Mouse (Mus musculus) MEL (cell line): ENCODE results near the gene Lbx2. TPM values are rescaled to one million over a fixed set of nuclear protein-coding genes. Genes with fewer than 3 reads are reported as not detected.

ENCODE experiments used
- DNase-seq: peaks from one replicate; pipeline ENCODE4 v3.0.0; 2011; ENCODE audit warnings: low read depth, low spot score
- H3K27ac ChIP-seq: 2 replicates; pipeline ENCODE4 v1.5.1; 2012; ENCODE audit warnings: low read depth, mild to moderate bottlenecking, control low read depth, low read length, moderate library complexity; ENCODE audit not compliant: control insufficient read depth
- H3K27me3 ChIP-seq, 2 experiments: fragments of 150-350 bp in 1 of 2; sonication (generic) in 1 of 2; 2 replicates each; pipeline ENCODE4 v1.6.1; 2012; ENCODE audit warnings: low read length in 2 of 2, mild to moderate bottlenecking in 2 of 2, improper control_type of control experiment in 1 of 2, moderate library complexity in 1 of 2; ENCODE audit not compliant: insufficient read depth in 2 of 2, control insufficient read depth in 1 of 2
- H3K36me3 ChIP-seq, 2 experiments: 2 replicates each; pipeline ENCODE4 v1.6.1; 2012 to 2014; ENCODE audit warnings: low read length in 2 of 2, improper control_type of control experiment in 1 of 2, inconsistent platforms in 1 of 2, mild to moderate bottlenecking in 1 of 2; ENCODE audit not compliant: insufficient read depth in 2 of 2, control insufficient read depth in 1 of 2
- H3K4me1 ChIP-seq, 2 experiments: fragments of 150-350 bp in 1 of 2; sonication (generic) in 1 of 2; 2 replicates each; pipeline ENCODE4 v1.6.1; 2012; ENCODE audit warnings: low read length in 2 of 2, improper control_type of control experiment in 1 of 2, mild to moderate bottlenecking in 1 of 2; ENCODE audit not compliant: insufficient read depth in 2 of 2, control insufficient read depth in 1 of 2
- H3K4me3 ChIP-seq, 2 experiments: fragments of 150-350 bp in 1 of 2; sonication (generic) in 1 of 2; 2 replicates each; pipeline ENCODE4 v1.5.1; 2012; ENCODE audit warnings: low read depth in 2 of 2, low read length in 2 of 2, mild to moderate bottlenecking in 2 of 2, moderate library complexity in 2 of 2, control low read depth in 1 of 2, improper control_type of control experiment in 1 of 2; ENCODE audit not compliant: control insufficient read depth in 1 of 2, insufficient read depth in 1 of 2
- H3K79me2 ChIP-seq: 2 replicates; pipeline ENCODE4 v1.6.1; 2012; ENCODE audit warnings: mild to moderate bottlenecking, low read length, moderate library complexity; ENCODE audit not compliant: control insufficient read depth, poor library complexity, insufficient read depth
- H3K9ac ChIP-seq: 2 replicates; pipeline ENCODE4 v1.6.1; 2012; ENCODE audit warnings: low read depth, mild to moderate bottlenecking, control low read depth, low read length, moderate library complexity; ENCODE audit not compliant: control insufficient read depth, poor library complexity, severe bottlenecking
- H3K9me3 ChIP-seq: fragments of 150-350 bp; sonication (generic); replicated peaks from 2 replicates; pipeline ENCODE4 v1.6.1; 2012; ENCODE audit warnings: mild to moderate bottlenecking, low read length, improper control_type of control experiment, moderate library complexity; ENCODE audit not compliant: insufficient read depth
- BHLHE40 ChIP-seq: IDR thresholded peaks from 2 replicates; pipeline ENCODE4 v1.6.1; 2012; ENCODE audit warnings: low read depth, mild to moderate bottlenecking, inconsistent platforms, low read length, improper control_type of control experiment, borderline replicate concordance
- CHD1 ChIP-seq: IDR thresholded peaks from 2 replicates; pipeline ENCODE4 v1.6.1; 2012; ENCODE audit warnings: low read depth, mild to moderate bottlenecking, inconsistent platforms, low read length, improper control_type of control experiment
- E2F4 ChIP-seq: IDR thresholded peaks from 2 replicates; pipeline ENCODE4 v1.6.1; 2011; ENCODE audit warnings: low read depth, low read length, improper control_type of control experiment, borderline replicate concordance
- GABPA ChIP-seq: IDR thresholded peaks from 2 replicates; pipeline ENCODE4 v1.6.1; 2012; ENCODE audit warnings: low read depth, mild to moderate bottlenecking, inconsistent platforms, low read length, improper control_type of control experiment, moderate library complexity
- GATA1 ChIP-seq: IDR thresholded peaks from 2 replicates; pipeline ENCODE4 v1.6.1; 2011; ENCODE audit warnings: low read depth, low read length, improper control_type of control experiment
- KAT2A ChIP-seq: conservative IDR thresholded peaks from 2 replicates; pipeline ENCODE4 v1.6.1; 2012; ENCODE audit warnings: low read depth, low read length, improper control_type of control experiment, inconsistent platforms
- MAFK ChIP-seq: IDR thresholded peaks from 2 replicates; pipeline ENCODE4 v1.6.1; 2011; ENCODE audit warnings: low read depth, mild to moderate bottlenecking, low read length, improper control_type of control experiment, borderline replicate concordance
- MAZ ChIP-seq: IDR thresholded peaks from 2 replicates; pipeline ENCODE4 v1.6.1; 2012; ENCODE audit warnings: low read depth, mild to moderate bottlenecking, inconsistent platforms, low read length, improper control_type of control experiment
- MEF2A ChIP-seq: IDR thresholded peaks from 2 replicates; pipeline ENCODE4 v1.6.1; 2014; ENCODE audit warnings: low read depth, mild to moderate bottlenecking, inconsistent platforms, low read length, improper control_type of control experiment; ENCODE audit not compliant: poor library complexity, insufficient replicate concordance, severe bottlenecking; ENCODE audit errors: extremely low read depth
- MXI1 ChIP-seq: IDR thresholded peaks from 2 replicates; pipeline ENCODE4 v1.6.1; 2011; ENCODE audit warnings: mild to moderate bottlenecking, low read depth, low read length, improper control_type of control experiment
- MYB ChIP-seq: IDR thresholded peaks from 2 replicates; pipeline ENCODE4 v1.6.1; 2011; ENCODE audit warnings: mild to moderate bottlenecking, low read depth, low read length, improper control_type of control experiment
- MYC ChIP-seq: IDR thresholded peaks from 2 replicates; pipeline ENCODE4 v1.6.1; 2011; ENCODE audit warnings: low read depth, mild to moderate bottlenecking, low read length, improper control_type of control experiment, moderate library complexity
- NRF1 ChIP-seq: IDR thresholded peaks from 2 replicates; pipeline ENCODE4 v1.6.1; 2014; ENCODE audit warnings: low read depth, mild to moderate bottlenecking, inconsistent platforms, low read length, improper control_type of control experiment, moderate library complexity; ENCODE audit not compliant: poor library complexity, insufficient read depth, severe bottlenecking
- POLR2A ChIP-seq, 2 experiments: IDR thresholded peaks; 2 replicates each; pipeline ENCODE4 v1.6.1; 2011 to 2012; ENCODE audit warnings: low read length in 2 of 2, mild to moderate bottlenecking in 2 of 2, control low read depth in 1 of 2, improper control_type of control experiment in 1 of 2, low read depth in 1 of 2, moderate library complexity in 1 of 2; ENCODE audit not compliant: control insufficient read depth in 1 of 2, insufficient read depth in 1 of 2, poor library complexity in 1 of 2
- POLR2AphosphoS2 ChIP-seq: IDR thresholded peaks from 2 replicates; pipeline ENCODE4 v1.6.1; 2011; ENCODE audit warnings: low read length, improper control_type of control experiment
- RCOR1 ChIP-seq: IDR thresholded peaks from 2 replicates; pipeline ENCODE4 v1.6.1; 2012; ENCODE audit warnings: low read depth, mild to moderate bottlenecking, inconsistent platforms, low read length, improper control_type of control experiment
- USF1 ChIP-seq: IDR thresholded peaks from 2 replicates; pipeline ENCODE4 v1.6.1; 2014; ENCODE audit warnings: low read depth, mild to moderate bottlenecking, inconsistent platforms, low read length, improper control_type of control experiment, moderate library complexity
- ZC3H11A ChIP-seq: IDR thresholded peaks from 2 replicates; pipeline ENCODE4 v1.6.1; 2012; ENCODE audit warnings: low read depth, mild to moderate bottlenecking, inconsistent platforms, low read length, improper control_type of control experiment
- polyA plus RNA-seq, 2 experiments: library from polyadenylated mRNA; stranded (reverse) in 1 of 2; unstranded in 1 of 2; fragments of >175 nt in 1 of 2; fragments of >200 nt in 1 of 2; gene quantifications; 2 replicates each; pipeline versions ENCODE4 v1.2.1 to v1.2.4; 2012; ENCODE audit warnings: low replicate concordance in 2 of 2, low read depth in 1 of 2; ENCODE audit not compliant: insufficient read length in 2 of 2, insufficient read depth in 1 of 2, missing spikeins in 1 of 2
- total RNA-seq: library from RNA; depleted of rRNA; stranded (reverse); fragments of 300-350 nt; gene quantifications from 2 replicates; pipeline ENCODE4 v1.2.3, GENCODE M21; 2012

The Lbx2 gene
- total and polyA plus RNA-seq, 3 experiments: 0.58 to 0.85 TPM; not detected in 1

DNA sequence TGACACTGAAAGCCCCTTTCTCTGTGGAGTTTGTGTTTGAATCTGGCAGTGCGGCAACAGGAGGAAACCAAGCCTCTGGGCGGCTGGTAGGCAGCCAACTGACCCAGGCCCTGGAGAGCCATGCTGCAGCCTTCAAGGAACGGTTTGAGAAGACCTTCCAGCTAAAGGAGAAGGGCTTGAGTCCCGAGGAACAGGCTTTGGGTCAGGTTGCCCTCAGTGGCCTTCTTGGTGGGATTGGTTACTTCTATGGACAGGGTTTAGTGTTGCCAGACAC is 30.9 kb downstream of the Lbx2 start:
- H3K27ac ChIP-seq: no peak overlapping the region
- DNase-seq: no peak
- no peak for TF ChIP-seq E2F4
- TF ChIP-seq MAFK: no peak
- no peak for TF ChIP-seq POLR2A (IDR thresholded peaks at IDR 0.05; ENCODE audit: control insufficient read depth in 1 of 2, insufficient read depth in 1 of 2, low read depth in 1 of 2, low read length in 2 of 2, poor library complexity in 1 of 2)
- TF ChIP-seq GABPA: no peak
- no peak for TF ChIP-seq MXI1
- TF ChIP-seq NRF1: no peak
- no peak for TF ChIP-seq MYB
- no peak for TF ChIP-seq MAZ
- TF ChIP-seq POLR2AphosphoS2: no peak
- no peak for TF ChIP-seq MYC
- TF ChIP-seq RCOR1: no peak
- TF ChIP-seq CHD1: no peak
- TF ChIP-seq GATA1: no peak
- no peak for TF ChIP-seq KAT2A
- no peak for TF ChIP-seq MEF2A
- no peak for TF ChIP-seq ZC3H11A
- no peak for TF ChIP-seq USF1
- H3K4me3 ChIP-seq: no peak overlapping the region; a peak in 1 of 4 replicates
- peaks cover 36% of the 10 kb centered on the region for H3K79me2 ChIP-seq
- H3K9me3 ChIP-seq: no peaks in the 10 kb centered on the region
- no peaks in the 10 kb centered on the region for H3K27me3 ChIP-seq
- no peak overlapping the region; the same call in 1 of the 2 replicates for H3K9ac ChIP-seq
- H3K4me1 ChIP-seq: peaks cover 0 to 19% of the 10 kb centered on the region in 2 experiments; a peak in 2 of 4 replicates
- H3K36me3 ChIP-seq: peaks cover 0 to 15% of the 10 kb centered on the region in 2 experiments; a peak in 2 of 4 replicates

- H3K27ac ChIP-seq: no peak overlapping the region
- H3K9ac ChIP-seq: no peak overlapping the region
- H3K4me1 ChIP-seq: peaks cover 0 to 22% of the 10 kb centered on the region in 2 experiments; a peak in 2 of 4 replicates
- no peaks in the 10 kb centered on the region for H3K9me3 ChIP-seq
- no peaks in the 10 kb centered on the region for H3K27me3 ChIP-seq
- DNase-seq: no peak
- TF ChIP-seq BHLHE40 (no peak), POLR2A (IDR thresholded peaks at IDR 0.05; ENCODE audit: control insufficient read depth in 1 of 2, insufficient read depth in 1 of 2, low read depth in 1 of 2, low read length in 2 of 2, poor library complexity in 1 of 2) (0 out of 4 replicates have a peak, but pooled peaks have one; percentile 1 to 31)
- H3K4me3 ChIP-seq: no peak overlapping the region
- peaks cover 41% of the 10 kb centered on the region for H3K79me2 ChIP-seq
- peaks cover 0 to 20% of the 10 kb centered on the region in 2 experiments; a peak in 2 of 4 replicates for H3K36me3 ChIP-seq
Observed at GRCm38 (mm10) chr6:83117616-83118015, 31.4 kb downstream of the Lbx2 start.
